Mouse (Mus musculus) heart, postnatal 4 days (tissue): ENCODE measurements at regions not wholly inside any gene's neighbourhood (a gene's known extent, or its start where the extent isn't known, plus 50 kb on each side); places are given as distances from the start of the nearest gene placed in this dataset.

Source experiments
- DNase-seq: peaks from one replicate; pipeline ENCODE4 v3.0.0; 2021

DNA sequence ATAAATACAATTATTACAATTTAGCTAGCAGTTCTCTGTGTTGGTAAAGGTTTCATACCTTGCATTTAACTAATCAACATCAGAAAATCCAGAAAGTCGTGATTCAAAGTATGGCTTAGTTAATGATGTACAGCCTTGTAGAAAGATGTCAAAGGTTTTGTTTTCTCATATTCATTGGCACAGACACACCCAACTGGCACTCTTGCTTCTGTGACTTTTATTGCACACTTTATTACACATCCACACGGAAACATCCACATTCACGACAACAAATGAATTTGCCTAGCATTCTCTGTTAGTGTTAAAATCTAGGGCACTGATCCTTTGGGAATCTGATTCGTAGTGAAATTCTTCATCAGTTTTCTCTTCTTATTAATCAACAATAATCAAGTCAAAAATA lies 720.0 kb downstream of the Tns3 start:
- DNase-seq: no peak

DNA sequence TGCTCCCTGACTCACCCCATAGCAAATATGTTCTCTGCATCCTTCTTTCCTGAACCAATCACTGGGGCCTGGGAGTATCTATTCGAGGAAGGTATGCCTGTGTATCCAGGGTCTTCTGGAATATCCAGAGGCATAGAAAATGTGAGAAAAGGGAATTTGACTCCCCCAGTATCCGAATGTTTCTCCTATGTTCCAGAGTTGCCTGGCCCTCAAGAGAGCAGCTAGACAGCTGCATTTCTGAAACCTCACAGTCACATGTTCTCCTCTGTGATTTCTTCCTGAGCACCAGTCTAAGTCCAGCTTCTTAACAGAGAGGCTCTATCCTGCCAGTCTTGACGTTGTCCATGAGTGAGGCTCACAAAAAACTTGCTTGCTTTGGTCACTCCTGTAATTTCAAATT lies 719.9 kb upstream of the Igfbp3 start:
- DNase-seq: no peak

DNA sequence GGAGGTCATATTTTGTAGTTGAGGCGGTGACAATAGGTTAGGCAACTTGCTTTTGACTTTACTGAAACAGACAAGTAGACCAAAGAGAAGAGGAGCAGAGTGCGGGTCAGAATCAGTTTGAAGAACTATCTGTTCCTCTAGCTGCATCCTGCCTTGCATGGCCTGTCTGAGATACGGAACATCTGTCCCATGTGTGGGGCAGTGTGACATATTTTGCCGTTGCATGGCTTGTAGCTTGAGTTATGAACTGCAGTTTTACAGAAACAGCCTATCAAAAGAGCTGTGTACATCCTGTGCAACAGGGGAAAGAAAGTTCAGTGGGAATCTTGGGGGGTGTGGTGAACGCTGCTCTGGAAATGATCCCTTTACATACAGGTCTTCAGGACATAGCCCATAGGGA lies 718.9 kb upstream of the Igfbp3 start:
- DNase-seq: no peak

DNA sequence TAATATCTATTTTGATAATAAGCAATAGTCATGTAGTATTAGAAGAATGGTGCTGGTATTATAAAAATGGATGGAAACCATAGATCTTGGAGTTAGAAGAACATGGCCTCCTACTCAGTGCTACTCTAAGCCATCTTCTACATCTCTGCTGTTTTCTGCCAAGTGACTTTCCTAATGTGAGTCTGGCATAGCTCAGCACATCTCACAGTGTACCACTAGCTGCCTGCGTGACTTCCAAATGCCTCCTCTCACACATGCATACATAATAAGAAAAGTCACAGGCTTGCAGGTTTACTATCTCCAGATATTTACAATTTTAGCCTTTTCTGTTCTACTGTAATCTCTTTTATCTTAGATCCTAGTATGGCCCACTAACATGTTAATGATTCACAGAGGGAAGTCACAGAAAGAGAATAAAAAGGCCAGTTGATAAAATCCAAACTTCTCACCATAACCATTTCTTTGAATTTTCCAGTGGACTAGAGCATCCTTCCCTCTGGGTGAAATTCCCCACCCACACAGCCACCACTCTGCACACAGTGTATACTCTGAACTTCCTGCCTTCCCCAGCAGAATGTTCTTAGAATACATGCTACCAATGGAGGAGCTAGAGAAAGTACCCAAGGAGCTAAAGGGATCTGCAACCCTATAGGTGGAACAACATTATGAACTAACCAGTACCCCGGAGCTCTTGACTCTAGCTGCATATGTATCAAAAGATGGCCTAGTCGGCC lies 717.5 kb upstream of the Igfbp3 start:
- DNase-seq: no peak

DNA sequence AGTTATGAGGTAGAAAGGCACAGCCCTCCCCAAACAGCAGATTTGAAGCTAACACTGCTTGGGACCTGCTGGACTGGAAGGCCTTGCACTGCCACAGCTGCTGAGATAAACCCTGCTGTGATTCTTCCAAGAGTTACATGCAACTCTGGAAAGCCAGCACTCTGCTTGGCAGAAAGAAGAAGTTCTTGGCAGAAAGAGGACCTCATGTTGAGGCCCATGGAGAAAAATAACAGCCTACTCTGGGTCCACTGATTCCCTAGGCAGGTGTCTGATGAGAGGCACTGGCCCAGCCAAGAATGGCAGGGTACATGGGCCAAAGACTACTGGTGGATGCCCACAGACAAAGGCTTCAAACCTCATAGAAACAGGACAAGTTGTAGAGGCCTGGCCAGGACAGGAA lies 714.0 kb upstream of the Igfbp3 start:
- DNase-seq: no peak

DNA sequence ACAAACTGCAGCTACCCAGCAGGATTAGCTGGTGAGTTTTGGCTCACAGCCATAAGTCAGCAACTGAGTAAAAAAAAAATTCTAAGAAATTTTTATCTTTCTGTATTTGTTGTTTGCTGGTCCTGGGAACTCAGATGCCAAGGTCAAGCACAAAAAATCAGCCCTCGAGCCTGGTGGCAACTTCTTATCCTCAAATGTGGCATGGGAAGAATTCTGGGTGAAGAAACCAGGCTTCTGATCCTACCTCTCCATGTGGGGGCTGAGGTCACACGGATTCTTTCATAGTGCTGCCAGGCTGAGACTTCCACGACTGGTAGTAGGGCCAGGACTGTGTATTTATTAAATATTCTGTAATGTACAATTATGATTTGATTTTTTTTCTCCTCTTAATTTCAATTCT lies 698.3 kb upstream of the Igfbp3 start:
- no peak for DNase-seq

DNA sequence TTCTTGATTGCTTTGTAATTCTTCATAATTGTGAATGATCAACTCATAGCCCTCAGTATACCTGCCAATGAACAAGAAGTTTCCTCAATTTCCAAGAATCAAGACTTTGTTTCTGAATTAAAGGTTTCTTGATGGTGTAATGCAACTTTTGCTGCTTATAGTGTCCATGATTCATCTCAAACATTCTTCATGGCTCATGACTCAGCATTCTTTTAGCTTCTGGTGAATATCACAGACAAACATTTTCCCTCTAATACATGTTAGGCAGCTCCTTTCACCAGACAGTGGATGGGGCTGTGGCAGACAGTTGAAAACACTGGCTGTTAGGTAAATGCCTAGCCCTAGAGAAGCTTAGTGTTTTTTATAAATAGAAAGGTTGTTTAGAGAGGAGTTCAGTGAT lies 686.5 kb upstream of the Igfbp3 start:
- no peak for DNase-seq

DNA sequence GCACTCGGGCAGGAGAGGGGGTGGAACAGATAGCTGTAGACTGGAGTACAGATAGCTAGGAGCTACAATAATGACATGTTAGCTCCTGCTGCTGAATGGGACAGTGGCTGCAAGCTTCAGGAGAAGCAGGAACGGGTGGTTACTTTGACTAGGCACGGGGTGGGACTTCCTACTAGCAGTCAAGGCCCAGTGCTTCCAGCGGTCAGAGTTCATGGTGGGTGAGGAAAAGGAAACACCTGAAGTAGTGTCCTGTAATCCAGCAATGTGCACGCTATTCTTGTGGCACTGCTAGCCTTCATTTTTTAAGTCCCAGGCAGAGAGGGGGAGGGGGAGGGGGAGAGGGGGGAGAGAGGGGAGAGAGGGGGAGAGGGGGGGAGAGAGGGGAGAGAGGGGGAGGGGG lies 684.5 kb upstream of the Igfbp3 start:
- DNase-seq: no peak

DNA sequence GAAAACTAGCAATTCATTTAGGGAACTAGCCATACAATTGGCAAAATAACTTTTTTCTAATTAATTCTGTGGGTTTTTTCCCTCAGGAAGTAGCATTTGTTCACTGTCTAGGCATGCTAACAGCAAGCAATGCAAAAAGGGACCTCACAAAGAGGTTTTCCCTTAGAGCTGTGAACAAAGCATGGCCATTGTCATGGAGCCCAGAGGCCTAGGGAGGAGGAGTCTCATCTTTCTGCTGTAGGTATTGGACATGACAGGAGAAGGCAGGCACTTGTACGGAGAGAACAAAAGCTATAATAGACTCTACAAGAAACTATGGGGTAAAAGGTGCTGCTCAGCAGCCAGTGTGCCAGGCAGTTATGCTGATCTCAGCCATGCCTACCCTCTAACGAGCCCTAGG lies 666.8 kb upstream of the Igfbp3 start:
- no peak for DNase-seq

DNA sequence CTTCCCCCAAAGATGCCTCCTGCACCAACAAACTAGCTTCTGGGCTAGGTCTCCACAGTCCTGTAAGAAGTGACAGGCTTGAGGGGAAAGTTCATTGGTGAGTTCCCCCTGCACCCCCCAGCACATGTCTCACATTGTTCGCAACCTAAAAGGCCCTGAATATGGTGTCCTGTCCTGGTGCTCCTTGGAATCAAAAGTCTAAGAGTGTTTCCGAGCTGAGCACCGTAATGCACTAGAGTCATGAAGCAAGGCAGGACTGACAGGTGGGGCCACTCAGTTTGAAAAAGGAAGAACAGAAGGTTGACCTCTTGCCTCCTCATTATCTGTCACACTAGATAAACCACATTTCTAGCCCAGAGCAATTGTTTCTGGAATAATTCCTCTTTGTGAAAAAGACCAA lies 650.4 kb upstream of the Igfbp3 start:
- DNase-seq: no peak

DNA sequence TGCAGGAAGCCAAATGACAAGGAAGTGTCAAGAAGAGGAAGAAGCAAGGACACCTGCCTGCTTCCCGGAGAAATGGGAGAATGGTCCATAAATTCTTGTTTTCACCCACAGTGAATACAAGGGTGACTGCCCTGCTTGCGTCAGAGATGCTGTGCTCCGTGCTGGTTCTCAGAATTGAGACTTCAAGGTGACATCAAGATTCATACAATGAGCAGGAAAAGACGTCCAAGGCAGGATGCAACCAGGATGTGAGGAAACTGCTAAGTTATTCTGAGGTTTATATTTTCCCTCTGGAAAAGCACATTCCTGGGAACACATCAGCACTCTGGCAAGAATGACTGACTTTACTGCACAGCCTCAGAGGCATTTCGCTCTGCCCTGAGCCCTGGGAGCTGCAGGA lies 650.0 kb upstream of the Igfbp3 start:
- DNase-seq: no peak

DNA sequence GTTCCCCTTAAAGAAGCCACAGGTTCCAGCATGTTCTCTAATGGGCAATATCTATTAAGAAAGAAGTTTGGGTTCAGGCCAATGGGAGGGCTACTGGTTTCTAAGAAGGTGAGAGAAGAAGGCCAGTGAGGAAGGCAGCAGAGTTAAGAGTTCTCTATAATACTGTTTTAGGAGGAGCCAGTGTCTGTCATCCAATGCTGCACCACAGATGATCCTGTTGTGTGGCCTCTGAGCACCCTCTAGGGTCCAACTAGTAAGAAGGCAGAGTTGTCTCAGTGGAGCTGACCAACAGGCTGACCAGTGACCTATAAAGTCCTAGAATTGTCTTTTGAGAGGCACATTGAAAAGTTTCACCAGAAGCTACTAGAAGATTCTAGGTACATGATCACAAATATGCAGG lies 648.8 kb upstream of the Igfbp3 start:
- DNase-seq: peak; percentile 10

DNA sequence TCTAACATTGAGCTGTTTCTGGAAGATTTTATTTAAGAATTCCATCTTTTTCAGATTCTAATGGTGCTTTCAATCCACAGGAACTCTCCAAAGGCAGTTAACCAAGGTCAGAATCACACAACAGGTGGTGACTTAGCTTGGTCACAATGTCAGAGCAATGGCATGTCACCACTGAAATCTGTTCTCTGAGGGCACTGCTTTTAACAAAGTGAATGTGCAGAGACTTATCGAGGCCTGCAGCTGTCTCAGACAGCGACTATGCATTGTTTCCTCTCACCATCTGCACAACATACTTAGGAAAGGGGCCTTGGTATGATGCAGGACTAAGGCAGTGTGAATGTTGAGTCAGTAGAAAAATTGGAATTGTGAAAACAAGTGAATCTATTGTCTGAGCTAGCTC lies 638.9 kb upstream of the Igfbp3 start:
- no peak for DNase-seq

DNA sequence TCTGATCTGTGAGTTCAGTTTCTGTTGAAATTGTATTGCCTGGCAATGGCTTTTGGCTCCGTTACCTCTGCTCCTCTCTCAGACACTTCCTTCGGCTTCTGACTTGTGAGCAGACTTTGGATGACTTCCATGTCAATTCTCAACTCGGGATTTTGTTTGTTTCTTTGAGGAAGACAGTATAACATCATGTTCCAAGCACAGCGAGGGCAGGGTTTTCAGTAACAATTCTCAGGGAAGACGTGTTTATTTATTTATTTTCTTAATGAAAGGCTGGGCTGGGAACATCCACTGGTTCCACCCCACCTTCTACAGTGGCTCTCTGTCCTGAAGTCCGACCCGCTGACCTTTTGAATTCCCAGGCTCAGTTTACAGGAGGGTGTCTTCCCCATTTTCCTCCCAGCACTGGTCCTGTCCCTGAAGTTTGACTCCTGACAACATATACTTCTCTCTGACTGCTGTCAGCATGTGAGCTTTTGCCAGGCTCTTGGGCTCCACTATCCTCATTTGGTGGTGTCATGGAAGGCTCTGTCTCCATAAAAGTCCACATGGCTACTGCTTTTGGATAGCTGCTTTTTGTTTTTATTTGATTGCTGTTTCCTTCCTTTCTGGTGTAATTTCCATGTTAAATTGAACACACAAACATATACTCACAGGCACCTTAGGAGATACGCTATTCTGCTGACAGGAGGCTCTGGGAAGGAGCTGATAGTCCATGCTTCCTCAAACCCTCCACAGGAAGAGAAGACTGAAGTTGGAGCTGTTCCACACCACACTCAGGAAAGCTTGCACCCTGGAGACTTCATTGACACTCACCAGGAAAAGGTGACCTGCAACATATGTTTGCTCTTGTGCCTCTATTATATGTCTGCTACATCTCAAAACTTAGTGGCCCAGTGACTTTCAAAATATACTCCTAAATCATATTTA lies 624.9 kb upstream of the Igfbp3 start:
- DNase-seq: no peak

DNA sequence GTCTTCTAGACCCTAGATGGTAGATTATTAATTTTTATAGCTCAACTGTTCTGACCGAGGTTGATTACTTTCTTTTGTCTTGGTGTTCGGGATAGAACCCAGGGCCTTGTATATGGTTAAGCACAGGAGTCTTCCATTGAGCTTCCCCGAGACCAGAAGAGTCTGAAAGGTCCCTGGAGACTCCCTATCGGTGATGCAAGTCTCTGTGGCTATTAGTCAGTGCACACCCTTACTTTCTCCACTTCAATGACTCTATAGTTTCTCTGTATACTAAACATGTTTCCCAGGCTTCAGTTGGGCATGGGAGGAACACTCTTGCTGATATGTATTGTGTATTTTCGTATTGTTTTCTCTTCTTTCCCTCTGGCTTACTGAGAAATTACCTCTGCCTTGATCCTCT lies 623.8 kb upstream of the Igfbp3 start:
- DNase-seq: no peak

DNA sequence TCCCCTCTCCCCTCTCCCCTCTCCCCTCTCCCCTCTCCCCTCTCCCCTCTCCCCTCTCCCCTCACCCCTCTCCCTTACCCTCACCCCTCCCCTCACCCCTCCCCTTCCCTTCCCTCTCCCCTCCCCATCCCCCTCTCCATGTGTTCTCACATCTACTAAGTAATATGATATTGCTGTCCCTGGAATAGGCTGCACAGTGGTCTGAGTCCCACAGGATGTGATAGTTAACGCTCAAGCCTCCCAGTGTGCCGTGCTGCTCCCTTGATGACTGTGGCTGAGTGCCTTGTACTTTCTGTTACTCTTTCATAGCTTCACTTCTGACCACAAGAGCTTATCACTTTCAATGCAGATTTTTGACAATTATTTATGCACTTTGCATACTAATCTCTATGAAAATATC lies 620.4 kb upstream of the Igfbp3 start:
- no peak for DNase-seq

DNA sequence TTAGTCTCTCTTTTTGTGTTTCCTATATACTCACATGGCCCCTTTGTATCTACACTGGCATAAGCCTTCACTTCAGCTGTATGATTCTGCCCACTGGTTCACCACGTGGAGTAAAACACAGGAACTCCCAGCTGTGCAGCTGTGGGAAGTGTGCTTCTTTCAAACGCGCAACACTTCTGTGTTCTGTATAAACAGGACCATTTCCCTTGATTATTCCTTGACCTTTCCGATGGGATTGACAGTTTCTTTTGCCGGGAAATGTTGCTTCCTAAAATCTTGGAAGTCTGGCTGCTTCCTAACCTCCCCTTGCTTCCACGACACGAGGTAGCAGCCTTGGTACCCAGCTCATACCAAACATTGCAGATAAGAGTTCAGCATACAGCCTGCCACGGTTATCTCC lies 618.7 kb upstream of the Igfbp3 start:
- DNase-seq: no peak

DNA sequence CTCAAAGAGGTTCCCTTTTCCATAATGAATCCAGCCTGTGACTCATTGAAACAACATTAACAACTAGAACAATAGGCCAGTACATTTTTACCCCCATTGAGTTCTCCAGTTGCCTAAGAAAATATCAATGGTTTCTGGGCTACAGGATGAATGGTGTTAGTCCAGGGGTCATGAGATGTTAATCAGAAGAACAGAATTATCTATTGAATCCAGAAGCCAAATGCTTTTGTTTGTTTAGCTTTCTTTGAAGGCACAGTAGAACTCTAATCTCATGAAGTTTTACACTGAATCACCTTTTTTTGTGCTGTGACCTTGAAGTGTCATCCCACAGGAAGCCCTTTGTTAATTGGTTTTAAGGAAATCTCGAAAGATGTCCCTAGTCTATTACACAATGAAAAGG lies 616.0 kb upstream of the Igfbp3 start:
- no peak for DNase-seq

DNA sequence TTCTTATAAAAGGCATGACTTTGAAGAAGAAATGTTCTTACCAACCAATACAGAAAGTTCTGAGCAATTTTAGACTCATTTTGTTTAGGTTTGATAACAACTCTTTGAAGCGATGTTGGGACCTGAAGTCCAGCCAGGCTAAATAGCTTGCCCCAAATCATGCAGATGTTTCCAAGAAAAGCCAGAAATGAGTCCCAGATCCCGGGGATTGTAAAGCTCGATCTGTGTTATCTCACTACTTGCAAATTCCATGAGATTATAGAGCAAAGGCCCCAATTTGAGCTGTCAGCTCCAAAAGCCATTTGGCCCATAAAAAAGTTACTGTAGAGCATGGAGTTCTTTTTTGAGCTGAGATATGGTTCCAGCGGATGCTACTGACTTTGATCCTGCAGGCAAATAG lies 614.3 kb upstream of the Igfbp3 start:
- no peak for DNase-seq

DNA sequence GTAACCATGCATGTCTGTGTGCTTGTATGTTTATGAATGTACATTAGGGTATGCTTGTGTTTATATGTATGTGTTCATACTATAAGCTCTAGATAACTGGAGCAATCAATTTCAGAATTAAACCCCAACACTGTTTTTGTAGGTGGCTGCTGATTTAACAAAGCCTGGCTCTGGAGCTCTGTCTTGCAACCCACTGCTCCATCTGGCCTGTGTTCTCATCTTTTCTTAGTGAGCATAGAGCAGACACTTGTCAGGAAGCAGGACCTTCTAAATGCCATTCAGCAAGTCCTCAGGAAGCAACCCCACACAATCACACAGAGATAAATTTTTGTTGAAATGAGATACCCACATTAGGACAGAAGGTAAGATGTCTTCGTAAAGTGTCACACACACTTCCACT lies 613.7 kb upstream of the Igfbp3 start:
- no peak for DNase-seq

DNA sequence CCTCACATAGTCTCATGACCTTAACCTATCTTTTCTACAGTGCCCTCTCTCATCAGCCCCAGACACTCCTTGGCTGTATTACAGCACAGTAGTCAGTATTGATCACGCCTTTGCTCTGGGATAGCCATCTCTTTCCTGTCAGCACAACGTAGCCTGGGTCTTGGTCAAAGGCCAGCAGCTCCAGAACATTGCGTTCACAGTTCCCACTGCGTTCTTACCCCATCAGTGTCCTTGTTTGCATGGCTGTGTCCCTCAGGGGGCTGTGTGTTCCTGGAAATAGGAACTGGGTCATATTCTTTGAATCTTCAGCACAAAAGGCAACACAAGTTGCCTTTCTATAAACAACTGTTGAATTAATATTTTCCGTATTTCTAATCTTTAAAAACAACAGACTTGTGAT lies 602.0 kb upstream of the Igfbp3 start:
- no peak for DNase-seq

DNA sequence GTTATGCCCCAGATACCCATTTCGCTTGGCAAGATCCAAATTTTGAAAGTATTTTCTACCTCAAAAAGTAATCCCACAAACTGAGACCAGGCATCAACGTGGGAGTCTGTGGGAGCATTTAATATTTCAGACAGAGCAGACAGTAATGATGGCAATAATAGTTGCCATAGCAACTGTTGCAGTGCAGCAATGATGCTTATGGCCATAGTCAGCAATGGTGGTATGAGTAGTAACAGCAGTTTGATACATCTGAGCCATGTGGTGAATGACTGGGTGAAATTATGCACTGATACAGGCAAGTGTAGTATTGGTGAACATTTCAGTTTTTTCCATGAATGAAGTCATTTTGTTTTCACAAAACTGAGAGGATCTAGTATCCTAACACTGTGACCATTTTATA lies 600.8 kb upstream of the Igfbp3 start:
- DNase-seq: no peak

DNA sequence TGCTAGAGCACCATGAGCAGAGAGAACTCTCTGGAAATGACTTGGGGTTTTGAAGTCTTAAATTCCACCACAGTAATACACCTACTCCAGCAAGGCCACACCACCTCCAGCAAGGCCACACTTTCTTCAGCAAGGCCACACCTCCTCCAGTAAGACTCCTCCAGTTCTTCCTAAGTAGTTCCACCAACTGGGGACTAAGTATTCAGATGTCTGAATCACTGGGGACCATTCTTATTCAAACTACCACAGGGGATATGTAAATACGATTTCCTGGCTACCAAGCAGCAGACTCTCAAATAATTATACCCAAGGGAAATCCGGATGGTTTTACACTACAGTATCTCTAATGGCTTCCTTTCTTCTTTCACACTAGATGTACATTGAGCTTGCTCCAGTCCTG lies 598.7 kb upstream of the Igfbp3 start:
- DNase-seq: no peak

DNA sequence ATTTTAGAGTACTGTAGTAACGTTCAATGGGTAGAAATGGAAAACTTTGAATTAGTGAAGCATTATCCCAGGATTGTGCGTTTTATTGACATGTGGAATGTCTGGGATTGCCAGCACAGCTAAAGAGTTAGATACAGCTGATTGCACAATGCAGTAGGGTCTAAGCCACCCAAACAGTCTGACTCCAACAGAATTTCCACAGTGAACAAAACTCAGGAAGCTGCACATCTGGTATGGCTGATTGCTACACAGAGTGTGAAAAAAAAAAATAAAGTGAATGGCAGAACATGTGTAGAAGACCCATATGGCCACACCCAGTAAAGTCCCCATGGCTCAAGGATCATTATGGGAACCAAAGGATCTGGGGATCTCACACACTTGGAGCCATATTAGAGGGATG lies 596.0 kb upstream of the Igfbp3 start:
- no peak for DNase-seq
